Mouse (Mus musculus) thymus, postnatal 0 days (tissue): ENCODE results near the gene Pias4. TPM values are rescaled to one million over a fixed set of nuclear protein-coding genes. Genes with fewer than 3 reads are reported as not detected.

Source experiments
- DNase-seq: peaks from one replicate; pipeline ENCODE4 v3.0.0-alpha.2; 2015; ENCODE audit warnings: low spot score
- polyA plus RNA-seq: library from polyadenylated mRNA; unstranded; fragments of >200 nt; fragmentation: Nextera tagmentation; extraction: Ambion mirVana; gene quantifications from 2 replicates; pipeline ENCODE4 v1.2.1, GENCODE M21; 2015

The Pias4 gene
- polyA plus RNA-seq, 1 experiment from 2014 or later = 39.0 TPM

DNA sequence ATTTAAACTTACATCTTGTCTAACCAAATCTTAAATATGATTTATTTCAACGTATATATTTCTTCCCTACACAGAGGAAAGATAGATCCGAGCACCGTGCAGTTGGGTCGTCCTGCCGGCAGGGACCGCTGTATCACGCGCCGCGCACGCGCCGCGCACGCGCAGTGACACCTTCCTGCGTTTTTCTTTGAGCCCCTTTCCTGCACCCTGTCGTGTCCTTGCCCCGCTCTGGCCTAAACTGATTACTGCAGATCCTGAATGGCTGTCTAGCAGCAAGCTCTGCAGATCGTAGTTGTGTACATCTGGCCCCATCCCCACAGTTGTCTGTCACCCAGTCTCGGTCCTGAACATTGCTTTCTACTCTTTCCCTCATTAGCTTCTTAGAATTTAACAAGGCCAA, 5.4 kb upstream of the Pias4 start:
- DNase-seq = peak; percentile 91

DNA sequence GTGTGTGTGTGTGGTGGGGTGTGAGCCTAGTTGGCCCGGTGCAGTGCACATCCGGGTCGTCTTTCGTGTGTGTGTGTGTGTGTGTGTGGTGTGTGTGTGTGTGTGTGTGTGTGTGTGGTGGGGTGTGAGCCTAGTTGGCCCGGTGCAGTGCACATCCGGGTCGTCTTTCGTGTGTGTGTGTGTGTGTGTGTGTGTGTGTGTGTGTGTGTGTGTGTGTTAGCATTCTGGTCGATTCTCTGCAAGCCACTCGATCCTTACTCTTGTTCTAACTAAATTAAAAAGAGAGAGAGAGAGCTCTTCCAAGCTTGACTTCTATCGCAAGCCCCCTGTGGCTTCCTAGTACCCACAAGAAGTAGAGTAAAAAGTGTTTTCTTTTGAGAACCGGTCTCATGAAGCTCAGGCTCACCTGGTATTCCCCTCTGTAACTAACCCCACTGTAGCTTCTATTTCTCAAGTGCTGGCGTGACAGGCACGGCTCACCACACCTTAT, 1.7 kb upstream of the Pias4 start:
- peak; percentile 73 for DNase-seq

DNA sequence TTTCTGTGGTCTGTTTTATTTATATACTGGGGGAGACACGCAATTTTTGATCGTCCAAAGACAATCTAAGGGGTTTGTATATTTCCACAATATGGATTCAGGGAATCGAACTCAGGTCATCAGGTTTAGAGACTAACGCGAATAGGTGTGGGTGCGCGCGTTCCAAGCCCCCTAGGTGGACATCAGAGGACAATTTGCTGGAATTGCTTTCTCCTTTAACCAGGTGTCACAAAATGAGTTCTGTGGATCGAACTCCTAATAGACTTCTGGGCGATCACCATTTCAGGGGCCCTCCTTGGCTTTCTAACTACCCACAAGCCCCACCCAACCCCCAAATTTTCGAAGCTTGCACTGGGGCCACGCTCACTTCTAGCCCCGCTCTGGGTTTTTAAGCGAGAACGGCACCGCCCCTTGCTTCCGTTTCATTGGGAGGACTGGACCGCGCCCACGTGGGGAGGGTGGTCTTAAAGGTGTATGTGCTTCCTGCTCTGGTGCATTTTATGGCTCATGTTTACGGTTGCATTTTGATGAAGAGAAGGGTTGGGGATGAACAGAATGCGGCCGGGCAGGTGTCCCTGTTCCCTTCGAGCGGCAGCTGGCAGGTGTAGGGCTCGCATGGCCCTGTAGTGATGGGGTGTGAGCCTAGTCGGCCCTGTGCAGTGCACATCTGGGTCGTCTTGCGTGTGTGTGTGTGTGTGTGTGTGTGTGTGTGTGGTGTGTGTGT, 960 bp upstream of the Pias4 start:
- peak; percentile 93 for DNase-seq

DNA sequence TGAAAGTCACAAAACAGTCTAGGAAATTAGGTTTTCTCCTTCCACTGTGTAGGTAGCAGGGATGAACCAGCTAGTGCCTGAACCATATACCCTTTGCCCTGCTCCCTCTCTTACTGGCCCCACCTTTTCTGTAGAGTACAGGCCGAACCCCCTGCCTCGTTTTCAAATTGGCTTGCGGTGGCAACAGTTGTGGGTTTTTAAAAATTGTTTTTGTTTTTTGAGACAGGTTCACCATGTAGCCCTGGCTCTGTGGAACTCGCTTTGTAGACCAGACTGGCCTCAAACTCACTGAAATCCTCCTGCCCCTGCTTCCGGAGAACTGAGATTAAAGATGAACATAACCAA, 336 bp upstream of the Pias4 start:
- DNase-seq = no peak

DNA sequence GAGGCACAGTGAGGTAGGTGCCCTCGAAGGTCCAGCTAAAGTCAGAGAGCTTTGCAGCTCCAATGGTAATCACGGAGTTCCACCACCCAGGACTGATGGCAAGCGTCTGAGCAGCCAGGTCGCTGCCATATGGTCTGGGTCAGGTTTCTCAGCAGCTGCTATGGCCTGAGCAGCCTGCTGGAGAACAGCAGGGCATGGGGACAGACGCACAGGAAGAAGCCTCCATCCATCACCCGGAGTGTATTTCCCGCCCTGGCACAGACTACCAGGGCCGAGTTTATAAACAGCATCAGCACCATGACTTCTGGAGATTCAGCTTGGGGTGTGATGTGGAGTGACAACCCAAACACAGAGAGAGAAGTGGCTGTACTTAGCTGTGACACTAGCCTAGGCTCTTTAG, 2.6 kb downstream of the Pias4 start:
- DNase-seq = no peak

DNA sequence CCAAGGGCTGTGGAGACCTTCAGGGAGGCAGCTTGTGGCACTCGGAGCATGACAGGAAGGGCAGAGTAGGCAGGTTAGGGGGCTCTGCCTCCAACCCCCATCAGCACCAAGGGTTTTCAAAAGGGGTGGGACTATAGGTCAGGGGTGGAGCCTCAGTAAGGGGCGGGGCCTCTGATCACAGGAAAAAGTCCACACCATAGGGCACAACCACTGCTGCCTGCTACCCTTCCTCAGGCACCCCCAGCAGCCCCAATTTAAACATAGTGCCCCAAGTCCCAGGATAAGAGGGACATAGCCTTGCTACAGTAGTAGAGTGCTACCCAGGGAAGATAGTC, 5.4 kb downstream of the Pias4 start:
- DNase-seq = peak; percentile 27

DNA sequence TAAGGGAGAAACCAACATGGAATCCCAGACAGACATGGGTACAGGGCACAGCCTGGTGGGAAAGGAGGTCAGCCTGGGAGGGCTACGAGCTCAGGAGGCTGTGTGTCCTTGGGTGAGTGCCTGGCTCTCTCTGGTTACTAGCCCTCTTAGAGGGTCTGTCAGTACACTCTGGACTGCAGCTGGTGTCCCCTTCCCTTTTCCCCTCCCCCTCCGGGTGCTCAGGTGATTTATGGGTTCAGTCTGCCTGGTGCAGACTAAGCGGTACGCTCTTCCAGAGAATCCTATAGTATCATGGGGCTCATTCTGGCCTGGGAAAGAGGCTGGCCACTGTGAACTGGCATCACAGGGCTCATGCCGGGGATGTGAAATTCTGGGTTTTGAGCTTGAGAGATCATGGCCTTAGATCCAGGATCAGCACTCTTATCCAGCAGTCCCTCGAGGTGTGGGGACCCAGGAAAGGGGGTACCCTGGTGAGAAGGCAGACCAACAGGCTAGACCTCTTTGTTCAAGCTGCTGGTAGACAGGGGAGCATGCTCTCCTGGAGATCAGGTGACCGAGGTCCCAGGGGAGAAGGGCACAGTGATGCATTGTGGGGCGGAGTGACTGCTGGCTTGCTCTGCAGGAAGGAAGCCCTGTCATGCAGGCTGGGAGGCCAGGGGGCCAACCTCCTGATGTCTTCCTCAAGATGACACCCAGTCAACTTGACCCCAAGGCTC, 6.0 kb downstream of the Pias4 start:
- no peak for DNase-seq

DNA sequence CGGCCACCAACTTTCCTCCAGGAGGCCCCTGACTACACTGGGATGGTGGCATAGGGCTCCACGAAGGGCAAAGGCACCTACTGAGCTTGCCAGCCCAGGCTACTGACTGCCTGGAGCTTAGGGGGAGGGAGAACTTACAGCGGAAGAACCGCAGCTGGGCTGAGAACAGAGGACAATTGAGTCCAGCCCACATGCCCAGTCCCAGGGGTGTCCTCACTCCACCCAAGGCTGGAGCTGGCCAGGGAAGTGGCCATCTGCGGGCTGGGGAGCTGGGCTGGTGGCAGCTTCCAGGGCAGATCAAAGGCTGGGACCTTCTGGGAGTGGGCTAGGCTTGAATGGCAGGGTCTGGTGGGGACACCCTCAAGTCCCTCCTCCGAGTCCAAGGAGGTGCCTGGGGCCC, 13.0 kb downstream of the Pias4 start:
- no peak for DNase-seq

DNA sequence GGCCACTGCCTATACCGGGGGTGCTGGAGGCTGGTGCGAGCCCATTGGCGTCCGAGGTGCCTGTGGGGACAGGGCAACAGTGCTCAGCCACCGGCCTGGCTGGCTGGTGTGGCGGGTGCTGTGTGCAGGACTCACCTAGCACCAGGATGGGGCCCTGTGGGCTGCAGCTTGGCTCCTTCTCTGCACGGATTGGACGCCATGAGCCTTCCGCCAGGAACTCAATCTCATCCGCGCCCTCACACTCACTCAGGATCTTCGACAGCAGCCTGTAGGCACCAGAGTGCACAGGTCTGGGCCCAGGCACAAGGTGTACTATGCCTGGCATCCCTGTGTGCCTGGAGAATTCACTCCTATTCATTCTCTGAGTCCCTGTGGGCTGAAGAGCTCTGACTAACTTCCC, 13.4 kb downstream of the Pias4 start:
- no peak for DNase-seq

DNA sequence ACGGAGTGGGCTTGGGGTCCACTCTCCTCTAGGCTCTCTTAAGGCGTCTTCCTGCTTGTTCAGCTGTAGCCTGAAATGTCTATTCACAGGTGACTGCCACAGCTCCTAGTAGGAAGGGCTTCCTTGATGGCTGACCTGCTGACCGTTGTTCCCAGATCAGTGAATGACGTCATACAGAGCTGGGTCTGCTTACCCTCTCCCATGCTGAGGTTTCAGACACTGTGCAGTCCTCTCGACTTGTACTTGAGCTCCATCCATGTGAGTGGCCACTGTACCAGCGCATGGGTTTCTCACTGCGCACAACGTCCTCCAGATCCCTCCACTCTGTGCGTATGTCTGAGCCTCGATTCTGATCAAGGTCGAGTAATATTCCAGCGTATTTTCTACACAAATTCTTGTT, 15.1 kb downstream of the Pias4 start:
- DNase-seq = no peak

DNA sequence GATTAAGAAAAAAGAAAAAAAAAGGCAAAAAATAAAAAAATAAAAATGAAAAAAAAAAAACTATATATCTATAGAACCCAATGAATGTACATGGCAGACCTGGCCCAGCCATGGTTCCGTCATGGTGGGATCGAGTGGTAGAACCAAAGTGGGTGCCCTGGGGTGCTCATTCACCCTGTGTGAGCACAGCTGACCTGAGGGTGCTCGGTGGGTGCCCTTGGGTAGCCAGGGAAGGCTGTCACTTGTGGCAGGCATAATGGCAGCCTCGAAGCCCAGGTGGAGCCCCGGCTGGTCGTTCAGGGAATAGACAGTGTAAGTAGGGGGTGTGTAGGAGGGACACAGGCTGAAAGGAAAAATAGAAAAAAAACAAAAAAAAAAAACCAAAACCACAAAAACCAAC, 16.5 kb downstream of the Pias4 start:
- DNase-seq = no peak

DNA sequence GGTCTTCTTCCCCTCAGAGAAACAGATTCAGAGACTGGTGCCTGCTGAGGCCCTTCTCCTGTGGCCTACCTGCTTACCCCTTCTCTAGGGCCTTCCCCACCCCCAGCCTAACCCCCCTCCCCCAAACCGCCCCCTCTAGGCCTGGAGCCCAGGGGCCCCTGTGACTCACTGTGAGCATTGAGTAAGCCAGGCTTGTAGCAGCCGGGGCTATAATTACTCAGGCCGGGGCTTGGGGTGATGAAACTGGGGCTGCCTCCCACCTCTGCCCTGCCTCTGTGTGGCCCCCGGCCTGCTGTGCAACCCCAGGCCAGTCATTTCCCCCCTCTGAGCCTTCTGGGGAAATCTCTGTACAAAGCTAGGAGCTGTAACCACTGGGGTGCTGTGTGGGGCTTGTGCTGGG, 21.4 kb downstream of the Pias4 start:
- DNase-seq = no peak

DNA sequence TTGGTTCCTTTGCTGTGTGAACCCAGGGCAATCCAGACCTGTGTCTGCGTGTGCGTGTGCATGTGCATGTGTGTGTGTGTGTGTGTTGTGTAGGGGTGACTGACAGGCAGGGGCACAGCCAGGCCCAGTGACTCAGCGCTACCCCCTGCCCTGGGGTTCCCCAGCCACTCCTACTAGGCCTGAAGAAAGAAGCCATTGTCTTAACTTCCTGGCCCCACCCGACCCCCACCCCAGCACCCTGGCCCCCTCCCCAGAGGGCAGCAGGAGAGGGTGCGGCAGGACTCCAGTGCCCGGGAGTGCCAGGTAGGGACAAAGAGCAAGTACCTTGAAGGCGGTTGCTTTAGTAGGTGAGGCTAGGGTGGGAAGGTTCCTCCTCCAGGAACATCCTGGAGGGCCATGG, 21.9 kb downstream of the Pias4 start:
- no peak for DNase-seq

DNA sequence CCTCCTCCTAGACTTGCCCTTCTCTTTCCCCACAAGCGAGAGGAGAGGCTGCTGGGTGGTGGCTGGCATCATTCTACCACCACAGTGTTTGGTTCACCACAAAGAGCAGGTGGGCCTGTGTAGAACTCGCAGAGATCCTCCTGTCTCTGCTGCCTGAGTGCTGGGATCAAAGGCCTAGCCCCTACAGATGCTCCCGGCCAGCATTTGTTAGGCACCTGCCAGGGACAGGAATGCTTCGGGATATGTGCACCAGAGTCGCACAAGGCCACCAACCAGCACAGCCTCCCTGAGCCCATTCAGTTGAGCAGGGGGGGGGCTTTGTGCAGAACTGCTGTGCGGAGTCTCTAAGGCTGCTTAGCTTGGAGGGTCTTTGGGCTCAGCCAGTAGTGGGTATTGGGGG, 22.4 kb downstream of the Pias4 start:
- no peak for DNase-seq

DNA sequence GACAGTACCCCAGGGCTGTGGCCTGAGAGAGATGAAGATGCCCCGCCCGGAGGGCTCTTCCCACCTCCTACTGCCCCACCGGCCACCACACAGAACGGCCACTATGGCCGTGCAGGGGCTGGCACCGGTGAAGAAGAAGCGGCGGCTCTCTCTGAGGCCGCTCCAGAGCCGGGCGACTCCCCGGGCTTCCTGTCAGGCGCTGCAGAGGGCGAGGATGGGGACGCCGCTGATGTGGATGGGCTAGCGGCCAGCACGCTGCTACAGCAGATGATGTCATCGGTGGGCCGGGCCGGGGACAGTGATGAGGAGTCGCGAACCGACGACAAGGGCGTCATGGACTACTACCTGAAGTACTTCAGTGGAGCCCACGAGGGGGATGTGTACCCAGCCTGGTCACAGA, 23.1 kb downstream of the Pias4 start:
- DNase-seq = no peak

DNA sequence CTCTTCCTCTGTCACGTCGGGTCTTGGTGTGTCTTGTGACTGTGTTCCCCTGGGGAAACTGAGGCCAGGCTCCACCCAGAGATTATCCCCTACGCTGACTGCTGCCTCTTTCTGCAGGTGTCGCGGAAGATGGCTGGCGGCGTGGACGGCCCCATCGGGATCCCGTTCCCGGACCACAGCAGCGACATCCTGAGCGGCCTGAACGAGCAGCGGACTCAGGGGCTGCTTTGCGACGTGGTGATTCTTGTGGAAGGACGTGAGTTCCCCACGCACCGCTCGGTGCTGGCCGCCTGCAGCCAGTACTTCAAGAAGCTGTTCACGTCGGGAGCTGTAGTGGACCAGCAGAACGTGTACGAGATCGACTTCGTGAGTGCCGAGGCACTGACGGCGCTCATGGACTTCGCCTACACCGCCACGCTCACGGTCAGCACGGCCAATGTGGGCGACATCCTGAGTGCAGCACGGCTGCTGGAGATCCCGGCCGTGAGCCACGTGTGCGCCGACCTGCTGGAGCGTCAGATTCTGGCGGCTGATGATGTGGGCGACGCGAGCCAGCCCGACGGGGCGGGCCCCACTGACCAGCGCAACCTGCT, 23.8 kb downstream of the Pias4 start:
- DNase-seq = no peak

DNA sequence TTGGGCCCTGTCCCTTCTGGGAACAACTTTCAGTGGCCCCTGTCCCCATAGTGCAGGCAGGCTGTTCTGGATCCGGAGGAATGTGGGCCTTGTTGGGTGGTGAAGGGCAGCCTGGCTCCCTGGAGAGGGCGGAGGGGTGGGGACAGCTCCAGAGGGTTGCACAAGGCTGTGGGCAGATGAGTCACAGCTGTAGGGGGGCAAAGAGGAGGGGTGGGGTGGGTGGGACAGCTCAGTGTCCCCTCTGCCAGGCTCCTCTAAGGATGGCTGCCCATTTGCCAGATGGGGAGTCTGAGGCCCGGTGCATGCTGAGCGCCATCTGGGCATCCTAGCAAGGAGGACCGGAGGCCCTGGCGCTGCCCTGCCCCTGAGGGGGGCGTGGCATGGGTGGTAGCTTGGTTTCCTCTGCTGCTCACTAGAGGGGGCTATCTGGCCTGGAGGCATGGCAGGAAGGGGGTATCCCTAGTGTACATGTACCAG, 24.5 kb downstream of the Pias4 start:
- DNase-seq = no peak

DNA sequence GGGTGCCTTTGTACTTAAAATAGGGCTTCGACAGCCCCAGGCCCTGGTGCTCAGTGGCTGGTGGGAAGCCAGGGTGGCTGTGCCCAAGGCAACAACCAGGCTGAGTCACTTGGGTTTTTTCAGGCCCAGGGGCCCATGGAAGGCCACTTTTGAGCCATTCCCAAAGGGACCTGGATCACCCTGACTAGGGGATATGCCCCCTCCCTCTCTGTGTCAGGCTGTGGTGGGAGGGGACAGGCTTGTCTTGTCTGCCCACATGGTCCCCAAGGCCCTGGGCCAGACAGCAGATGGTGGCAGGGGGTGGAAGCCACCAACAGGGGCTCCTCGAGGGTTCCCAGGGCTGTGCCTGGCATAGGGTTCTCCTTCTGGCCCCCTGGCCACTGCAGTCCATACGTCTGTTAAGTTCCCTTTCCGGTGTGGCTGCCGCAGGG, 25.2 kb downstream of the Pias4 start:
- no peak for DNase-seq

DNA sequence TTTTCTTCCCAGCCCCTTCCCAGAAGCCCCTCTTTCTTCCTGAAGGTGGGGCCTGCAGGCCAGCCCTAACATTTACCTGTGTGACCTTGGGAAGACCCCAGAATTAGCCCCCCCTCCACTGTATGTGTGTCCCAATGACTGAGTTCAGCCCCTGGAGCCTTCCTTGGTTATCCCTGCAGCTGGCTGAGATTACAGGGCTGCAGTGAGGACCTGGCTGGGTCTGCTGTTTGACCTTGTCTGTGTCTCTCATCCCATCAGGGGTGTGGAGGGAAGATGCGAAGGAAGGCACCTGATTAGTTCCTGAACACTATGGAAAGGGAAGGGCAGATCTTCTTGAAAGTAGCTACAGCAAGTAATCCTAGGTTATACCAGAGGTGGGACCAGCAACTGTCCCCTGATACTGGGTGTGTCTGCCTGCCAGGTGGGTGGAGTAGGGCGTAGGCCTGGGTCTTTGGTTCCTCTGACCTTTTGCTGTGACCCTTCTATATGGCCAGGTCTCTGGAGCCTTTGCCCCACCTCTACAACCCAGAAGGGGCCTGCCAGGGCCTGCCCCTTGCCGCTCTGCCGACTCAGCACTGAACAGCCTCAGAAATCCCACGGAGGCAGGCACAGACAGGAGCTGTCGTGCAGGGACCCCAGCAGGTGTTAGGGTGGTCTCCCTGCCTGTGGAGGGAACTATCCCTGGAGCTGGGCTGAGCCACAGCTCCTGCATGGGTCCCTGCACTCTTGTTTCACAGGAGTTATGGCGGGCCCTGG, 26.1 kb downstream of the Pias4 start:
- DNase-seq = no peak

DNA sequence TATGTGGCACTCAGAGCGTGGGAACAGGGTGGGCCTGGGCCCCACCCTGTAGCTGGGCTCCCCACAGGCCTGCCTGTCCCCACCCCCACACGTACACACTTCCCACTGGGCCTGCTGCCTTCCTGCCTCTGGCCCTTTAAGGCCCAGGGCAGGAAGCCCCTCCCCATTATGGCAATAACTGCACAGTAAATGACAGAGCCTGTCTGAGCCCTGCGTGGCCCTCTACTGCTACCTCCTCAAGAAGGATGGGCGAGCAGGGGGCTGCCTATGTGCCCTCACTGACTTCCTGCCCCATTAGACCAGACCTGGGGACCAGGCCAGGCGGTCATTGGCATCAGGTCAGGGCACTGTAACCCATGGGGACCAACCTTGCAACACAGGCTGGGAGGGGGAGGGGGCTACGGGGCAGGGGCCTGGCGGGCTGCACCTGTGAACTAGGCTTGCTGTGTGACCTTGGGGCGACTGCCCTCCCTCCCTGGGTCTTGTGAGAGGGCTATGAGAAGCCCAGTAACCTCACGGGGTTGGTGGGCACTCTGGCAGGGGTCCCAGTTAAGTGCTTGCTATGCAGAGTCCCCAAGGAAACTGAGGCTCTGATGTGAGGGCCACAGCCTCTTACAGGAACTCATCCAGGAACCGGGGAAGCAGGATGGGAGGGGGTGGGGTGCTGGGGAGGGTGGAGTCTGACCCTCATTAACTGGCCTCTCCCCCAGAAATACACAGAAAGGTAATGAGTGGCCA, 26.8 kb downstream of the Pias4 start:
- peak; percentile 40 for DNase-seq

DNA sequence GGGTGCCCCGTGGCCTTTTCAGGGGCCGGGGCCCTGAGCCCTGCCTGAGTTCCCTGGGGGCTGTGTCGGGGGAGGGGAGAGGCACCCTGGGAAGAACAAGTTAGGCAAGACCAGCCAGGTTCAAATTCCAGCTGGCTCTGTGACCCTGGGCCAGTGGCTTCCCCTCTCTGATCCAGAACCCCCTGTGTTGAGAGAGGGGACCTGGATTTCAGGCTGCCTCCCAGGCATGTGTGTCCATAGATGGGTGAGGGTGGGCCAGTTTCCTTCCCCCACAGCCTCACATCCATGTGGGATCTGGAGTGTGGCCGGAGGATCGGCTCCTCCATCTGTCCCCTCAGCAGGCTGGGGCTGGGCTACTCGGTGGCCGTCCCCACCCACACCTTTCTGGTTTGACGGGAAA, 27.7 kb downstream of the Pias4 start:
- DNase-seq = no peak
